Mouse (Mus musculus) MEL (cell line): Measurements from ENCODE around the gene Sdr39u1.

Source experiments
- BHLHE40 ChIP-seq: IDR thresholded peaks from 2 replicates; pipeline ENCODE4 v1.6.1; 2012; ENCODE audit warnings: low read depth, mild to moderate bottlenecking, inconsistent platforms, low read length, improper control_type of control experiment, borderline replicate concordance
- CTCF ChIP-seq, 3 experiments: IDR thresholded peaks in 2 of 3; conservative IDR thresholded peaks in 1 of 3; 2 replicates each; pipeline ENCODE4 v1.5.1; 2011 to 2012; ENCODE audit warnings: low read length in 3 of 3, low read depth in 2 of 3, mild to moderate bottlenecking in 2 of 3, improper control_type of control experiment in 1 of 3, inconsistent platforms in 1 of 3, mixed read lengths in 1 of 3, moderate library complexity in 1 of 3; ENCODE audit not compliant: control insufficient read depth in 1 of 3, insufficient read depth in 1 of 3, poor library complexity in 1 of 3, severe bottlenecking in 1 of 3
- E2F4 ChIP-seq: IDR thresholded peaks from 2 replicates; pipeline ENCODE4 v1.6.1; 2011; ENCODE audit warnings: low read depth, low read length, improper control_type of control experiment, borderline replicate concordance
- MAX ChIP-seq: IDR thresholded peaks from 2 replicates; pipeline ENCODE4 v1.6.1; 2011; ENCODE audit warnings: low read length, improper control_type of control experiment
- MXI1 ChIP-seq: IDR thresholded peaks from 2 replicates; pipeline ENCODE4 v1.6.1; 2011; ENCODE audit warnings: mild to moderate bottlenecking, low read depth, low read length, improper control_type of control experiment
- TAL1 ChIP-seq: IDR thresholded peaks from 2 replicates; pipeline ENCODE4 v1.6.1; 2012; ENCODE audit warnings: mild to moderate bottlenecking, inconsistent platforms, low read length, moderate library complexity, mixed read lengths

- no peak for TF ChIP-seq CTCF (IDR thresholded peaks at IDR 0.05 in 2 of 3, conservative IDR thresholded peaks at IDR 0.05 in 1 of 3; ENCODE audit: control insufficient read depth in 1 of 3, insufficient read depth in 1 of 3, low read depth in 2 of 3, low read length in 3 of 3, poor library complexity in 1 of 3, severe bottlenecking in 1 of 3)
- TF ChIP-seq BHLHE40, result no peak
- TF ChIP-seq MXI1, result no peak
- no peak for TF ChIP-seq E2F4
- no peak for TF ChIP-seq MAX
- TF ChIP-seq TAL1, result no peak
These were observed 37.1 kb downstream of the Sdr39u1 start for GRCm38 (mm10) chr14:55862970-55863369.
